Mouse (Mus musculus): ENCODE measurements around the gene Gm9747.

Gene Gm9747

DNA sequence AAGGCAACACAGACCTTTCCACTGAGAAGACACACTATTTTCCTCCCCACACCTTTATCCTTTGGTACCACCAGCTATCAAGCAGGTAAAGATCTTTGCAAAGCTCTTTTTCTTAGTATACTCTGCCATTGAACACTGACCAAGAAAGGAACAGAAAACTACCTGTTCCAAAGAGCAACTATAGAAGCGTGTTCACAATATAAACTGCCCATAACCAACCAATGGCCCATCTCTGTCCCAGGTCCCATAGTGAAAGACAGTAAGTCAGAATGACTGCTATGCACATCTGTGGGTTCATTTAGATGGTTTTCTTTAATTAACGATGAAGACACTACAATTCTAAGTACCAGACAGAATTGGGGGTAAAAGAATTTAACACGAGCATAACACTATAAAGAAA lies at the start of gene Gm9747:
Gene Gm9747 (plus strand): TSS at position 301 of the 400 bp plus-strand sequence.
- DNase-seq (ENCODE audit: low read depth, low spot score), result no peak

GRCm38 (mm10) chr1:82183913-82184442 lies 48.9 kb upstream of the Gm9747 start:
- no peak for DNase-seq (ENCODE audit: low read depth, low spot score)

DNA sequence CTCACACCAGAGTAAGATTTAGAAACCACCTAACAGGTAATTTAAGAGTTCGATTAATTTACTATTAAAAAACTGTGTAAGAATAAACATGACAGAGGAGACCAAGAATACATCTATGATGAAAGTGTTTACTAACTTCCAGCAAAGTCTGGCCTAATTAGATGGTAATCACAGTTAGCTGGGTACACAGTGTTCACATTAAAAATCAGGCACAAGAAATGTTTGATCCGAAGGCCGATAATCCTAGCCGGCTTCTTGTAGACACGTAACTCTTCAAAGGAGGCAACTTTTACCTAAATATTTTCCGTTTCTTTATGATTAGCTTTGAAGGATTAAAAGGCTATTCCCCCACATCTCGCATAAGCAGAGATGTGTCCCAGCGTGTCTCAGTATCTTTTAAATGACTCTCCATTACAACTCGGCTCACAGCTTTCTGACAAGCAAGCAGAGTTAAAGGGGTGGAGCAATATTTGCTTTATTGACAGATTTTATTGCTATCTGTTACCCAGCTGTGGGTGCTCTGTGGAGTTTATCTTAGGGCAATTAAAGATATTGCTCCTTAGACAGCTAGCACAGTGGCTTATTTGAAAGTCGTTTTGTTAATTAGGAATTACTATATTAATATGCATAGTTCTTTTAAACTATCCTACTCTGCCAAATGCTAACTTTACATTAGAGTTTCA lies 44.2 kb upstream of the Gm9747 start:
- DNase-seq (ENCODE audit: low read depth, low spot score), result no peak

GRCm38 (mm10) chr1:82189516-82189915 lies 43.4 kb upstream of the Gm9747 start:
- peak; percentile 33 for DNase-seq (ENCODE audit: low read depth, low spot score)

- DNase-seq (ENCODE audit: low read depth, low spot score), result no peak
These were observed 41.3 kb upstream of the Gm9747 start for GRCm38 (mm10) chr1:82191579-82191978.

- no peak for DNase-seq (ENCODE audit: low read depth, low spot score)
These were observed 33.0 kb upstream of the Gm9747 start for GRCm38 (mm10) chr1:82199918-82200317.

DNA sequence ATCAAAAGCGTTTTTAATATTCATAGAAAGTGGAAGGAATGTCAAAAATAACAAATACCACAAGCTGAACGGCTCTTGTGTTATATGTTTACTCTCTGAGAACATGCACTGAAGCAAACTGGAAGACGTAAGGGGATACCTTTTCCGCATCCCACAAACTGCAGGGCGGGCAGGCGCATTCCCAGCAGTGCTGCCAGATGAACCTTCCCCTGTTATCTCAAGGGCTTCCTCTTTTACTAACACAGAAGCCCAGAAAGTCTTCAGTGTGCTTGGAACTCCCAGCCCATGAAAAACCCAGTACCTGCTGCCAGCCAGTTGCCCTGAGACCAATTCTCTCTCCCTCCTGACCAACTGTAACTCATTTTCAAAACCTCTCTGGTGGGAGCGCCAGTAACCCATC lies 32.3 kb upstream of the Gm9747 start:
- no peak for DNase-seq (ENCODE audit: low read depth, low spot score)

- DNase-seq (ENCODE audit: low read depth, low spot score), result no peak
These were observed 25.4 kb upstream of the Gm9747 start for GRCm38 (mm10) chr1:82207511-82207910.

- DNase-seq (ENCODE audit: low read depth, low spot score), result no peak
These were observed 12.1 kb upstream of the Gm9747 start for GRCm38 (mm10) chr1:82220673-82221396.

- no peak for DNase-seq (ENCODE audit: low read depth, low spot score)
These were observed 11.4 kb upstream of the Gm9747 start for GRCm38 (mm10) chr1:82221462-82221861.

DNA sequence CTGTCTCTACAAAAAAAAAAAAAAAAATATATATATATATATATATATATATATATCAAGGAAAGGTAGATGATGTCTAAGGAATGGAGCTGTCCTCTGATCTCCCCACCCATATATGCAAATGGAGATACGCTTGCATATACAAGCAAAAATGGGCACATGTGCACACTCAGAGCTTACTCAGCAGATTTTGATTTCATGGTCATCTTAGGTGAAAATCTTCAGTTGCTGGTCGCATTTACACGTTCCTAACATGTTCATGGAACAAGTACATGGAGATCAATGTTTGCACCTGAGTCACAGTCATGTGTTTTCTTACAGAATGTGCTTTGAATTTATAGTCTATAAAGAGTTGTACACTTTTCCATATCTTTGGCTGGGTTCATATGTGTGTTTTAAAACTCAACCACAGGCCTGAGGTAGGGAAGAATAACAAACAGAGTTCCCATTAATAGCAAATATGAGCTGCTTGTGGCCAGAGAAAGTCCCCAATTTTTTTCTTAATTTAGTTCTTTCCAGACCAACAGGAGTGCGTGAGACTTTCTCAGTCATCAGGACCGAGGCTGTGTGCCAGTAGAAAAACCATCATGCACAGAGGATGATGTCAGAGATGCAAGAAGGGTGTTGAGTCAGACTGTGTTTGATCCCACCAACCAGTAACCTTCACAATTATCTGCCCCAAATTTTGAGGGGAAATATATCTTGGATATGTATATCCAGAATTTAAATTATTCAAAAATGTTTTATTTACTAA lies 9.7 kb upstream of the Gm9747 start:
- DNase-seq (ENCODE audit: low read depth, low spot score), result no peak

GRCm38 (mm10) chr1:82228841-82229240 lies 4.1 kb upstream of the Gm9747 start:
- no peak for DNase-seq (ENCODE audit: low read depth, low spot score)

GRCm38 (mm10) chr1:82234616-82235015 lies 1.7 kb downstream of the Gm9747 start:
- DNase-seq (ENCODE audit: low read depth, low spot score), result no peak

GRCm38 (mm10) chr1:82235455-82236104 lies 2.7 kb downstream of the Gm9747 start:
- DNase-seq (ENCODE audit: low read depth, low spot score), result no peak

DNA sequence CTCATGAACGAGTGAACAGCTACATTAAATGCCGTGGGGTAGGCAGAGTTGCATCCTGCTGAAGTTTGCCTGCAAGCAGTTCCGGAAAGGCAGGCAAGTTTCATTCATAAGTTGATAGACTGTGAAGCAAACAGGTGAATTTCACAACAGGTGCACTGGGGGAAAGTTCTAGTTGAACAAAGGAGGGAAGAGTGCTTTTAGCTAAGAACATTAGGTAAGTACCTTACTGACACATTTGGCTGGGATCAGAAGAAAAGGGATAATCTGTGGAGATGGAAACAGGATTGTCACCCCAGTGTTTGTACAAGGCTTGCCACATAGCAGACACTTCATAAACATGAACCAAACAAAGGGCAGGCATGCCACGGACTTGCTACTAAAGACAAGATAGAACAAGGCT lies 5.3 kb downstream of the Gm9747 start:
- no peak for DNase-seq (ENCODE audit: low read depth, low spot score)

- DNase-seq (ENCODE audit: low read depth, low spot score), result no peak
These were observed 6.7 kb downstream of the Gm9747 start for GRCm38 (mm10) chr1:82239409-82240201.

- DNase-seq (ENCODE audit: low read depth, low spot score), result no peak
These were observed 10.4 kb downstream of the Gm9747 start for GRCm38 (mm10) chr1:82243260-82243825.

- no peak for DNase-seq (ENCODE audit: low read depth, low spot score)
These were observed 12.1 kb downstream of the Gm9747 start for GRCm38 (mm10) chr1:82245002-82245401.

DNA sequence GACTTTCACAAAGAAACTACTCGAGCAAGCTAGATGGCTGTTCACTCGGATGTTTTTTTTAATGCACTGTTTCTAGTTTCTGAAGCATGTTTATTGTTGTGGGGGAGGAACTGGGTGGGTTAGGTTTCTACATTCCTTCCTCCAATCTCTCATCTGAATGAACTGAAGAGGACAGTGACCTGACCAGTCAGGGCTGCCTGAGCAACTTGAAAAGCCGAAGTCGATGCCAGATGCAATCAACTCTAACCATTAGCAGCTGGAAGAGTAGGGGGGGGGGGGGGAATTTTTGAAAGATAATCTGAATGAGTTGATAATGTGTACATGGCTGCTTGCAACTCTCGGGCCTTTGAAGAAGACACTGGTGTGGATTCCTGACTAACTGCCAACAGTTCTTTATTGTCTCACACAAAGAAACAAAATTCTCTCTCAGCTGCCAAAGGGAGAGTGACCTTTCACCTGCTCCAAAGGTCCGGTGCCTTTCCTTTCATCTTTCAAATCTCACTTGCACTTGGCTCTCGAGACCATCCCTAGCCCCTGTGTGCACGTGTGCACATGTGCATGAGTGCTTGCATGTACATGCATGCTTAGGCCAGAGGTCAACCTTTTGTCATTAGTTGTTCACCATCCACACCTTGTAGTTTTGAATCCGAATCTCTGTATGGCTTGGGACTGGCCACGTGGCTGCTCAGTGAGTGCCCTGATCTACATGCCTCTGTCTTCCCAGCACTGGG lies 14.5 kb downstream of the Gm9747 start:
- DNase-seq (ENCODE audit: low read depth, low spot score), result no peak

Data from forelimb bud, embryonic 11.5 days (tissue).